Mouse (Mus musculus): ENCODE measurements around the gene Ciao2a. TPM values are rescaled to one million over a fixed set of nuclear protein-coding genes. Genes with fewer than 3 reads are reported as not detected.

Ciao2a gene
- polyA plus RNA-seq, 1 experiment from 2014 or later, result 73.7 TPM

DNA sequence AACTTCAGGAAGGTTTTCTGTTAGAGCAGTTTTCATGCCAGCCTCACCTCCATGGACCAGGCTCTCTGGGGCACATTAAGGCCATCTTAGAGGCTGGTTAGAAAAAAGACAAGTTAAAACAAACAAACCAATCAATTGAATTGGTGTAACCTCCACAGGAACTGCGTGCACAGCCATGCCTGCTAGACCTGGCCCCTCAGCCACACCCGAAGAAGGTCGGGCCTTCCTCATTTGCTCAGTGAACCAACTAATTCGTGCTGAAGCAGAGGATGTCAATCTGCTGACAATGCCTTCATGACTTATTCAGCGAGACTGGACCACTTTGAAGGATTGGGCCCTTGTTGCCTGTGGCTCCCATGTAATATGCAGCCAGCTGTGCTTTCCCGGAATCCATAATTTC is 60.0 kb downstream of the Ciao2a start:
- Histone ChIP-seq H3K27ac (replicated peaks) (no peak overlapping the region), H3K27me3 (replicated peaks) (no peaks in the 10 kb centered on the region), H3K9ac (replicated peaks) (no peak overlapping the region), H3K4me2 (no peak overlapping the region), H3K9me3 (replicated peaks) (no peaks in the 10 kb centered on the region), H3K4me3 (replicated peaks) (no peak overlapping the region), H3K36me3 (no peaks in the 10 kb centered on the region), H3K4me1 (peaks cover 3% of the 10 kb centered on the region; the same call in 1 of the 2 replicates)
- ATAC-seq (ENCODE audit: low FRiP score), result no peak
- 11% methylated on average over 6 of the region's 6 CpGs for WGBS

Other genes with a start within 250 kb of the Ciao2a start
- gene Pclaf, start 236.4 kb upstream of the Ciao2a start, polyA plus RNA-seq (2015; fragmentation: Nextera tagmentation; extraction: Ambion mirVana), result 21.2 and 64.0 TPM in 2 replicates
- gene Trip4, start 217.8 kb upstream of the Ciao2a start, polyA plus RNA-seq (2015; fragmentation: Nextera tagmentation; extraction: Ambion mirVana), result 27.9 and 30.2 TPM in 2 replicates
- gene Csnk1g1, start 217.7 kb upstream of the Ciao2a start, polyA plus RNA-seq (2015; fragmentation: Nextera tagmentation; extraction: Ambion mirVana), result 19.1 and 19.4 TPM in 2 replicates
- gene Ppib, start 66.4 kb upstream of the Ciao2a start, polyA plus RNA-seq (2015; fragmentation: Nextera tagmentation; extraction: Ambion mirVana), result 371 and 378 TPM in 2 replicates
- gene Snx22, start 56.9 kb upstream of the Ciao2a start, polyA plus RNA-seq (2015; fragmentation: Nextera tagmentation; extraction: Ambion mirVana), result 10.7 and 12.1 TPM in 2 replicates
- 70.4 and 80.0 TPM in 2 replicates for gene Snx1, start within 50 bp of the Ciao2a start, polyA plus RNA-seq (2015; fragmentation: Nextera tagmentation; extraction: Ambion mirVana)
- 0.69 and 2.0 TPM in 2 replicates for gene Dapk2, start 31.6 kb downstream of the Ciao2a start, polyA plus RNA-seq (2015; fragmentation: Nextera tagmentation; extraction: Ambion mirVana)
- gene Herc1, start 223.8 kb downstream of the Ciao2a start, polyA plus RNA-seq (2015; fragmentation: Nextera tagmentation; extraction: Ambion mirVana), result 36.4 and 42.0 TPM in 2 replicates